Mouse (Mus musculus) testis, adult 2 months (tissue): ENCODE results near the gene Shroom1.
A peak's percentile ranks its signal among the peaks of the same experiment; 100 is the strongest.

ENCODE experiments used
- CTCF ChIP-seq: fragments of 200-500 bp; IDR thresholded peaks from 2 replicates; pipeline ENCODE4 v1.5.1; 2012; ENCODE audit warnings: low read depth, mild to moderate bottlenecking, inconsistent platforms, low read length, moderate library complexity; ENCODE audit not compliant: control insufficient read depth, insufficient read depth, insufficient replicate concordance
- POLR2A ChIP-seq: fragments of 200-500 bp; IDR thresholded peaks from 2 replicates; pipeline ENCODE4 v1.6.1; 2012; ENCODE audit warnings: low read depth, mild to moderate bottlenecking, inconsistent platforms, low read length, moderate library complexity; ENCODE audit not compliant: control insufficient read depth

GRCm38 (mm10) chr11:53430670-53431346 is 26.2 kb upstream of the Shroom1 start, which contains the start of the genes Uqcrq and Gdf9:
- TF ChIP-seq CTCF = no peak
- peak; percentile 66 for TF ChIP-seq POLR2A
